Mouse (Mus musculus) ES-Bruce4 (cell line): ENCODE measurements around the gene Ackr2. TPM values are rescaled to one million over a fixed set of nuclear protein-coding genes. Genes with fewer than 3 reads are reported as not detected.

Experiments
- H3K27ac ChIP-seq: 2 replicates; pipeline ENCODE4 v1.5.1; 2012; ENCODE audit warnings: low read length, inconsistent platforms; ENCODE audit not compliant: insufficient read depth
- H3K27me3 ChIP-seq: 2 replicates; pipeline ENCODE4 v1.6.1; 2012; ENCODE audit warnings: mild to moderate bottlenecking, low read length, inconsistent platforms; ENCODE audit not compliant: control insufficient read depth, poor library complexity, insufficient read depth, severe bottlenecking
- H3K36me3 ChIP-seq: 2 replicates; pipeline ENCODE4 v1.6.1; 2012; ENCODE audit warnings: inconsistent platforms, mild to moderate bottlenecking, low read length, moderate library complexity; ENCODE audit not compliant: control insufficient read depth, poor library complexity, insufficient read depth, severe bottlenecking
- H3K4me1 ChIP-seq: one replicate; pipeline ENCODE4 v1.8.1; 2011; ENCODE audit warnings: low read length; ENCODE audit not compliant: control insufficient read depth, insufficient read depth
- H3K4me3 ChIP-seq: 2 replicates; pipeline ENCODE4 v1.5.1; 2011; ENCODE audit warnings: low read depth, mild to moderate bottlenecking, low read length
- H3K9ac ChIP-seq: 2 replicates; pipeline ENCODE4 v1.6.1; 2012; ENCODE audit warnings: low read depth, mild to moderate bottlenecking, inconsistent platforms; ENCODE audit not compliant: poor library complexity, severe bottlenecking
- H3K9me3 ChIP-seq: replicated peaks from 2 replicates; pipeline ENCODE4 v1.6.1; 2012; ENCODE audit warnings: mild to moderate bottlenecking, low read length, inconsistent platforms; ENCODE audit not compliant: control insufficient read depth, poor library complexity, insufficient read depth, severe bottlenecking
- CTCF ChIP-seq: IDR thresholded peaks from one replicate; pipeline ENCODE4 v1.8.1; 2011; ENCODE audit warnings: low read depth, low read length
- EP300 ChIP-seq: IDR thresholded peaks from 2 replicates; pipeline ENCODE4 v1.6.1; 2011; ENCODE audit warnings: low read depth, low read length; ENCODE audit not compliant: insufficient read depth
- POLR2A ChIP-seq: IDR thresholded peaks from one replicate; pipeline ENCODE4 v1.8.1; 2011; ENCODE audit warnings: low read length; ENCODE audit not compliant: insufficient read depth
- polyA plus RNA-seq: library from polyadenylated mRNA; stranded (reverse); fragments of >200 nt; gene quantifications from 2 replicates; pipeline ENCODE4 v1.2.4, GENCODE M21; 2011; ENCODE audit warnings: low read depth; ENCODE audit not compliant: missing spikeins, insufficient read depth, insufficient read length

Gene Ackr2
- polyA plus RNA-seq, 1 experiment: not detected

DNA sequence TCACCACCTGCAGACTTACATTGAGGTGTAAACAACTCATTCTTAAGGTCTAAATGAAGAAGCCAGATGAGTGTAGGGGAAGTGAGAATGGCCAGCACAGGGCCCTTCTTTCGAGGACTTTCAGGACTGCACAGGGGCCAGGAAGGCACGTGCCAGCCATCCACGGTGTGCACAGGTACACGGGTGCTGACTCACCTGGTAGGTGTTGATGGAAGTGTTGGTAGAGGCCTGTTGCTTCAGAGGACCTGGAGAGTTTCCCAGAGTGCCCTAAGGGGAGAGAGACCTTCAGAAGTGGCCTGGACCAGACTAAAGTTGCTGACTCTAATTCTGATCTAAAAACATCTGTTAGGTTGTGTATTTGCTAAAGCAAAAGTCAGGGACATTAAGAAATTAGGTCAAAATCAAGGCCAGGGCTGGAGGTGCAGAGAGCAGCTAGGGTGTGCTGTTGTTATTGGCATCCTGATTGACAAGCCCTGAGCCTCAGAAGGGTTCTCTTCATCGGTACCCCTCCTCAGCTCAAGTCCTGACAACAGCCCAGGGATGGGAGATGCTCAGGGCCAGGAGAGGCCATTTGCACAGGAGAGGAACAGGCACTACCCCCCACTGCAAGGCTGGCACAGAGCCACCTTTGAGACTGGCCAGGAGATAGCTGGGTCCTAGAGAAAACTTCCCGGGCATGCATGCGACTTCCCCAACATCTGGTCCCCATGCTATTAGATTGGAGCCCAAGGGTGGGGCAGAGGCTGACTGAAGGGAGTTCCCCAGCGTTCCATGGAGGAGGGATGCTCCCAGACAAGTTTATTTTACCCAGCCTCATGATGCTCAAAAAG, 5.5 kb downstream of the Ackr2 start:
- Histone ChIP-seq H3K36me3 (no peaks in the 10 kb centered on the region), H3K4me3 (no peak overlapping the region), H3K9ac (no peak overlapping the region), H3K27me3 (no peaks in the 10 kb centered on the region), H3K4me1 (peaks cover 3% of the 10 kb centered on the region), H3K27ac (no peak overlapping the region), H3K9me3 (no peaks in the 10 kb centered on the region)
- TF ChIP-seq EP300 (no peak), CTCF (no peak), POLR2A (no peak)

DNA sequence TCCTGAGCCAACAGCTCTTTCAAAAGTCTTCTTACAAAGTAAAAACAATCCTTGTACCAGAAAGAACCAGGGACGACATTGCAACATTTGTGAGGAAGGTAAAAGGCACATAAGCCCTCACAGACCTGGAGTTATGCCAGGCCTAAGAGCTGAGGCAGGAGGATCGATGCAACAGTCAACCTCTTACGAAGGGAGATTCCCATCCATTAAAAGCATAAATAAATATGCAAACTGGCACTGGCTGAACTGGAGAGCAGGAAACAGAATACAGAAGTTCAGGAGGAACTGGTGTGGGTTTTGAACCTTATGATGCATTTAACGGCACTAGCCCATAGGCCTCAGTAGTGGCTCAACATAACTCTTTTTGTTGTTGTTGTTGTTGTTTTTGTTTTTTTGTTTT, 6.2 kb downstream of the Ackr2 start:
- H3K36me3 ChIP-seq: no peaks in the 10 kb centered on the region
- H3K9ac ChIP-seq: no peak overlapping the region
- no peak overlapping the region for H3K4me3 ChIP-seq
- no peak overlapping the region for H3K27ac ChIP-seq
- H3K9me3 ChIP-seq: no peaks in the 10 kb centered on the region
- TF ChIP-seq CTCF (no peak), POLR2A (no peak), EP300 (no peak)
- H3K4me1 ChIP-seq: peaks cover 3% of the 10 kb centered on the region
- no peaks in the 10 kb centered on the region for H3K27me3 ChIP-seq

DNA sequence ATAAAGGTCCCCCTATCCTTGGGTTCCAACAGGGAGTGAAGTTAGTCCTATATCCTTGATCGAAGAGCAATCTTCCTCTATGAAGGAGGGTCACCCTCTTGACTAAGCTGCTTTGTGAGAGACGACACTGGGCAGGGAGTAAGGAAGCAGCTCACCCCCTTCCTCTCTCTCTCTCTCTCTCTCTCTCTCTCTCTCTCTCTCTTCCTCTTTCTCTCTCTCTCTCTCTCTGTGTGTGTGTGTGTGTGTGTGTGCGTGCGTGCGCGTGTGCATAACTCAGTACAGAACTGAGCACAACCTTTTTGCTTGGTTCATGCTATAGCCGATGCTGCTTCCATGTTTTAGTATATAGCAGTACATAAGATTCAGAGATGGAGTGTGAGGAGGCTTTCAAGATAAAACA, 6.8 kb downstream of the Ackr2 start:
- Histone ChIP-seq H3K27ac (no peak overlapping the region), H3K36me3 (no peaks in the 10 kb centered on the region), H3K4me3 (no peak overlapping the region), H3K9ac (no peak overlapping the region), H3K27me3 (no peaks in the 10 kb centered on the region), H3K9me3 (no peaks in the 10 kb centered on the region), H3K4me1 (peaks cover 3% of the 10 kb centered on the region)
- TF ChIP-seq CTCF (no peak), EP300 (no peak), POLR2A (no peak)

DNA sequence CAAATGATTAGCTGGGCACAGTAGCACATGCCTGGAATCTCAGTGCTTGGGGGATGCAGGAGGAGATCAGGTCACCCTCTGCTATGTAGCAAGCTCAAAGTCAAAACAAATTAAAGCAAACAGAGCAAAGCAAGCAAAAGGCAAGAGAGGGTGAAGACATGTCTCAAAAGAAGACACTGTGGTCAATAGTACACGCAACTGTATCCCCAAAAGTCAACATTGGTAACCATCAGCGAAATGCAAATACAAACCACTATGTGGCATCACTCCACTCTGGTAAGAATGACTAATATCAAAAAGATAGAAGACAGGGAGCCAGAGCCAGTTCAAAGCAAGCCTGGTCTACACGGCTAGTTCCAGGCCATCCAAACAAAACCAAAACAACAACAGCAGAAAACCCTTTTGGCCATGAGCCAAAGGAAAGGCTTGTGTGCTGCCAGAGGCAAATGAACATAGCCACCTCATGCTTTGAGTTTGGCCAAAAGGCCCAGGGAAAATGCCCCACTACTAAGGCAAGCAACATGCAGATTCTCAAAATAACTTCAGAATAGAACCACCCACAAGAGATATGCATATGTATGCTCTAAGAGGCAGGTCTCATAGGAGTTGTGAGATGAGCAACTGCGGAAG, 7.5 kb downstream of the Ackr2 start:
- H3K9me3 ChIP-seq: no peaks in the 10 kb centered on the region
- H3K36me3 ChIP-seq: no peaks in the 10 kb centered on the region
- TF ChIP-seq CTCF (no peak), EP300 (no peak), POLR2A (no peak)
- no peak overlapping the region for H3K9ac ChIP-seq
- H3K4me3 ChIP-seq: no peak overlapping the region
- H3K27me3 ChIP-seq: no peaks in the 10 kb centered on the region
- H3K4me1 ChIP-seq: peaks cover 3% of the 10 kb centered on the region
- H3K27ac ChIP-seq: no peak overlapping the region

DNA sequence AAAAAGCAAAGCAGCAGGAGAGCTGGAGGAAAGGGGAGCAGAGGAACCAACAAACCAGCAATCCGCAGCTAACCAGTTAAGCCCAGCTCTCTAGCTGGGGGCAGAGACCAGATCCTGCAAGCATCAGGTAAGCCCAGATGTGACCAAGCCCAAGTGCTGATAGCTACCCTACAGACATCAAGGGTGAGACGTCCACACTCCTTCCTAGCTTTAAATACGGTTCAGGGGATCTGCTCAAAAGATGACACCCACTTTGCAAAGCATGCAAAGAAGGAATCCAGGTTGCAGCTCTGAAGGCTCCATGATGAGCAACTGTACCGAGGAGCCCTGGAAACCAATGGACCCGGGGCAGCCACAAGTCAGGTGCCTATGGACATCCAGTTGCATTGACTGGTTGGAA, 8.3 kb downstream of the Ackr2 start:
- H3K9me3 ChIP-seq: no peaks in the 10 kb centered on the region
- no peak overlapping the region for H3K27ac ChIP-seq
- no peak overlapping the region for H3K9ac ChIP-seq
- no peaks in the 10 kb centered on the region for H3K36me3 ChIP-seq
- no peak for TF ChIP-seq POLR2A
- TF ChIP-seq EP300: no peak
- TF ChIP-seq CTCF: no peak
- no peak overlapping the region for H3K4me3 ChIP-seq
- H3K27me3 ChIP-seq: no peaks in the 10 kb centered on the region
- peaks cover 3% of the 10 kb centered on the region for H3K4me1 ChIP-seq
